Mouse (Mus musculus): ENCODE results near the gene Sik2.

- no peak for TF ChIP-seq CTCF (conservative IDR thresholded peaks at IDR 0.05 in 1 of 2, IDR thresholded peaks at IDR 0.05 in 1 of 2; ENCODE audit: low read depth in 2 of 2, low read length in 2 of 2)
- no peak for TF ChIP-seq MEF2A (IDR thresholded peaks at IDR 0.05; ENCODE audit: borderline replicate concordance, low read depth, low read length)
- TF ChIP-seq EP300 (IDR thresholded peaks at IDR 0.05; ENCODE audit: low read length): 0 out of 2 replicates have a peak, but pooled peaks have one; percentile 41
- TF ChIP-seq POLR2A (IDR thresholded peaks at IDR 0.05; ENCODE audit: low read depth, low read length): no peak
- TF ChIP-seq ETS1 (conservative IDR thresholded peaks at IDR 0.05; ENCODE audit: low read depth, low read length): no peak; the same call in 1 of the 2 replicates
- TF ChIP-seq MAZ (IDR thresholded peaks at IDR 0.05; ENCODE audit: low read depth, low read length): no peak
- no peak for TF ChIP-seq ZNF384 (IDR thresholded peaks at IDR 0.05; ENCODE audit: low read depth, low read length)
- no peak for TF ChIP-seq SMC3 (IDR thresholded peaks at IDR 0.05; ENCODE audit: low read depth, low read length)
- TF ChIP-seq CHD1 (IDR thresholded peaks at IDR 0.05; ENCODE audit: low read depth, low read length): peak; percentile 51; the same call in 1 of the 2 replicates
These were observed 67.0 kb downstream of the Sik2 start for GRCm38 (mm10) chr9:50941804-50942401.
